Mouse (Mus musculus): ENCODE results near the gene Il12rb1.

The Il12rb1 gene

DNA sequence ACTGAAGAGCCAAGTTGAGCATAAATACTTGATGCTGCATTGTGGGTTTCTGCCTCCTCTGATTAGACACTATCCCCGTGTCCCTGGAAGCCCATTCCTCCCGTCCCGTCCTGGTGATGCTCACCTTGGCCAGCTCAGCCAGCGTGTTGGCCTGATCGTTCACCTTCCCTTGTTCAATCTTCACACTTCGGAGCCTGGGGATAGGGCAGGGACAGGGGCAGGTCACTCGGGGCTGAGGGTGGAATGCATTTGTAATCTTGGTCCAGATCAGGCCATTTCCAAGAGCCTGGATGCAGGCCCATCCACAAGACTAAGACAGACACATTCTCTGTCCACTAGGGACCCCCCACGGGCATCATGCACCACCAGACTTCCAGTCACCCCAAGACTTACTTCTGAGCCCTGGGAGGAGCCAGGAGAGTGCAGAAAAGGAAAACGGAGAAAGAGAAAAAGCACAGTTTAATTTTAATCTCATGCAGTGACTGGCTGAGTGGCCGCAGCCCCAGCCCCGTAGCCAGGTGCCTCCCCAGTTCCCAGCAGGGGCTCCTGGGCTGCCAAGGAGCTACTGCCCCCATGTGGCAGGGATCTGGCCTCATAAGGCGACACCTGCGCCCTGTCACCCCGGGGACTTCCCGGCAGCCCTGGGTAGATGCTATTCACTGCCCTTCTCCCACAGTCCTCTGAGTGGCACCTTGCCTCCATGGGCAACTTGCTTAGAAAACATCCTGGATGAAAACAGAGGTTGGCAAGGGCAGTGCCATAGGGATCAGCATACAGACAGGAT lies 38.3 kb downstream of the Il12rb1 start:
- no peak overlapping the region for H3K4me3 ChIP-seq (replicated peaks; ENCODE audit: low read length)
- peaks cover 7% of the 10 kb centered on the region; the same call in 1 of the 2 replicates for H3K27me3 ChIP-seq (ENCODE audit: insufficient read depth, low read length)
- H3K9me3 ChIP-seq (ENCODE audit: low read length): no peaks in the 10 kb centered on the region
- no peaks in the 10 kb centered on the region for H3K36me3 ChIP-seq (ENCODE audit: insufficient read depth, low read length)
- no peak for TF ChIP-seq CTCF (conservative IDR thresholded peaks at IDR 0.05; ENCODE audit: low read length)
- no peak for TF ChIP-seq POU5F1 (IDR thresholded peaks at IDR 0.05; ENCODE audit: borderline replicate concordance, low read length)
- TF ChIP-seq NANOG (IDR thresholded peaks at IDR 0.05; ENCODE audit: borderline replicate concordance, low read length): no peak
- H3K4me1 ChIP-seq (replicated peaks; ENCODE audit: low read depth, low read length): peaks cover 89% of the 10 kb centered on the region

GRCm38 (mm10) chr8:70849333-70849990 lies 41.2 kb downstream of the Il12rb1 start:
- no peak for TF ChIP-seq CTCF (conservative IDR thresholded peaks at IDR 0.05; ENCODE audit: low read length)
- no peak for TF ChIP-seq POU5F1 (IDR thresholded peaks at IDR 0.05; ENCODE audit: borderline replicate concordance, low read length)
- no peak for TF ChIP-seq NANOG (IDR thresholded peaks at IDR 0.05; ENCODE audit: borderline replicate concordance, low read length)
- Histone ChIP-seq H3K27me3 (ENCODE audit: insufficient read depth, low read length) (peaks cover 13% of the 10 kb centered on the region), H3K4me1 (replicated peaks; ENCODE audit: low read depth, low read length) (peaks cover 80% of the 10 kb centered on the region), H3K36me3 (ENCODE audit: insufficient read depth, low read length) (peaks cover 4% of the 10 kb centered on the region; the same call in 1 of the 2 replicates), H3K4me3 (replicated peaks; ENCODE audit: low read length) (0 out of 2 replicates have a peak overlapping the region, but pooled peaks have one; percentile 8), H3K9me3 (ENCODE audit: low read length) (no peaks in the 10 kb centered on the region)

DNA sequence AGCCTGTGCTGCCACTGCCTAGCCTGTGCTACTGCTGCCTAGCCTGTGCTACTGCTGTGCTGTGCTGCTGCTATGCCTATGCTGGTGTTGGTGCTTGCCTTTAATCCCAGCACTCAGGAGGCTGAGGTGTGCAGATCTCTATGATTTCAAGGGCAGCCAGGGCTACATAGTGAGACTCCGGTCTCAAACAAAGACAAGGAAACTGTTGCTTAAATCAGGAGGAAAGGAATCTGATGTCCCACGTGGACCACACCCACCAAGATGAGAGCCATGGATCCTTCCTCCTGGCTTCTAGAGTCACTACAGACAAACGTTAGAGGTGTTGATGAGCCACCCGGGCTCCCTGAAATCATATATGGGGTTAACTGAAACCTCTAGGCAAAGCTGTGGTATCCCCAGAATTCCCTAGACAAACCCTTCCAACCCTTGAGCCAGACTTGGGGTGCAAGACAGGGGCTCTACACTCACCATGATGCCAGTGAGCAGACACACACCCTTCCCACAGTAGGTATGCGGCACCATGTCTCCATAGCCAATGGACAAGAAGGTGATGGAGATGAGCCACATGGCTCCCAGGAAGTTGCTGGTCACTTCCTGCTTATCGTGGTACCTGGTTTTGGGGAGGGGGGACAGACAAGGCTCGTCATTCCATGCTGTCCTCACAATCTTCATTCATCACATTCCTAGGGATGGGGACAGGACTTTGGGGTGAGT lies 42.0 kb downstream of the Il12rb1 start:
- no peak for TF ChIP-seq POU5F1 (IDR thresholded peaks at IDR 0.05; ENCODE audit: borderline replicate concordance, low read length)
- TF ChIP-seq CTCF (conservative IDR thresholded peaks at IDR 0.05; ENCODE audit: low read length): no peak
- TF ChIP-seq NANOG (IDR thresholded peaks at IDR 0.05; ENCODE audit: borderline replicate concordance, low read length): no peak
- Histone ChIP-seq H3K36me3 (ENCODE audit: insufficient read depth, low read length) (peaks cover 10% of the 10 kb centered on the region), H3K27me3 (ENCODE audit: insufficient read depth, low read length) (peaks cover 20% of the 10 kb centered on the region), H3K4me3 (replicated peaks; ENCODE audit: low read length) (no peak overlapping the region), H3K9me3 (ENCODE audit: low read length) (no peaks in the 10 kb centered on the region), H3K4me1 (replicated peaks; ENCODE audit: low read depth, low read length) (peaks cover 72% of the 10 kb centered on the region)

DNA sequence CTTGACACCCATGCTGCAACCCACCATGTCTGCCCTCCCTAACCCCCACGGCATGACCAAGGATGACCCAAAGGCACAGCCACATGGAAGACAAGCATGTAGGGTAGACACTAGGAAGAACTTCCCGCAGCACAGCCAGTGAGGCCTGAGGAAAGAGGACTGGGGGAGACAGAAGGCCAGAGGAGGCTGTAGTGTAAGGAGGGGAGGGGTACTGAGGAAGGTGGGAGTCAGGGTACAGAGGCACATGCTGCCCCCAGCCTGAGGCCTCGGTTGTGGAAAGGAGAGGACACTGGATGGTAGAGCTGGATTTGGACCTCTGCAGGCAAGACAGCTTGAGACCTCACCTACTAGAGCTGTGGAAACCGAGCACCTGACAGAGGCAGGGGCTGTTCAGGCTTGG lies 42.7 kb downstream of the Il12rb1 start:
- TF ChIP-seq CTCF (conservative IDR thresholded peaks at IDR 0.05; ENCODE audit: low read length) (no peak), NANOG (IDR thresholded peaks at IDR 0.05; ENCODE audit: borderline replicate concordance, low read length) (no peak), POU5F1 (IDR thresholded peaks at IDR 0.05; ENCODE audit: borderline replicate concordance, low read length) (no peak)
- H3K36me3 ChIP-seq (ENCODE audit: insufficient read depth, low read length): peaks cover 10% of the 10 kb centered on the region
- peaks cover 27% of the 10 kb centered on the region for H3K27me3 ChIP-seq (ENCODE audit: insufficient read depth, low read length)
- H3K4me1 ChIP-seq (replicated peaks; ENCODE audit: low read depth, low read length): peaks cover 69% of the 10 kb centered on the region
- no peak overlapping the region for H3K4me3 ChIP-seq (replicated peaks; ENCODE audit: low read length)
- H3K9me3 ChIP-seq (ENCODE audit: low read length): no peaks in the 10 kb centered on the region

DNA sequence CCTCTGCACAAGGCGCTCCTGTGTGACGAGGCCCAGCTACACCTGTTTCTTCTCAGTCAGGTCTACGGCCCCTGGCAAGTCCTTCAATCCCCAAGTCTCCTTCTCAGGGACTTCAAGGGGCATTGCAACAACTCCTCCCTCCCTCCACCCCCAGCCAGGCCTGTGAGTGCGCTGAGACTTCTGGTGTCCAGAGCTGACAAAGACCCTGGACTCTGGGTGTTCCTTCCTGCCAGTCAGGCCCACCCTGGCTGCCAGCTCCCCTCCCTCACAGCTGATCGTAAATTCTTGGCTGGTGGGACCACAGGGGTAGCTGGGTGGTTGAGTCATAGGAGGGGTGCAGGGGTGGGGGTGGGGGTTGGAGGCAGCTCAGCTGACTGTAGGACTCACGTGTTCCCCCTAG lies 43.6 kb downstream of the Il12rb1 start:
- Histone ChIP-seq H3K4me3 (replicated peaks; ENCODE audit: low read length) (no peak overlapping the region), H3K9me3 (ENCODE audit: low read length) (no peaks in the 10 kb centered on the region), H3K27me3 (ENCODE audit: insufficient read depth, low read length) (peaks cover 34% of the 10 kb centered on the region), H3K36me3 (ENCODE audit: insufficient read depth, low read length) (peaks cover 10% of the 10 kb centered on the region), H3K4me1 (replicated peaks; ENCODE audit: low read depth, low read length) (peaks cover 66% of the 10 kb centered on the region)
- TF ChIP-seq NANOG (IDR thresholded peaks at IDR 0.05; ENCODE audit: borderline replicate concordance, low read length) (no peak), POU5F1 (IDR thresholded peaks at IDR 0.05; ENCODE audit: borderline replicate concordance, low read length) (no peak), CTCF (conservative IDR thresholded peaks at IDR 0.05; ENCODE audit: low read length) (no peak)

DNA sequence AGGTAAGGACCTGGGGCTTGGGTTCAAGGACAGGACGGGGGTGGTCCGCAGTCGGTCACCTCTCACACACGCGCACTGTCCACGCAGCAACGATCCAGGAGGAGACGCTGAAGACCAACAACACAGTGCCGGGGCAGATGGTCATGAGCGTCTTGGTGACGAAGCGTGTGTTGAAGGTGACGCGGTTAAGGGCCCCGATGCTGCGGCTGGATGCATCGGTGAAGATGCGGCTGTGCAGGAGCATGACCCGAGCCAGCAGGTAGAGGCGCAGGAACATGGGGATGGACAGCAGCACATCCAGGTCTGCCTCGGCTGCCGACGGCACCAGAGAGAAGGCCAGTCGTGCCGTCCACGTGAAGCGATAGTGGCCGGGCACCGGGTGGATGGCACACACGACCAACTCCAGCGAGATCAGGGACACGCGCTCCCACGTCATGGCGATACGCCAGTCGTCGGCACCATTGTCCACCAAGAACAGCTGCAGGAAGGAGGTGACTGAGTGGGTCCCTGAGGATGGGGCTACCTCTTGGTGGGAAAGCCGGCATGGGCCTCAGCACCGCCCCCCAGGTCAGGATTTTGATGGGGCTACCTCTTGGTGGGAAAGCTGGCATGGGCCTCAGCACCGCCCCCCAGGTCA lies 44.5 kb downstream of the Il12rb1 start:
- peaks cover 10% of the 10 kb centered on the region for H3K36me3 ChIP-seq (ENCODE audit: insufficient read depth, low read length)
- no peak for TF ChIP-seq NANOG (IDR thresholded peaks at IDR 0.05; ENCODE audit: borderline replicate concordance, low read length)
- no peak for TF ChIP-seq POU5F1 (IDR thresholded peaks at IDR 0.05; ENCODE audit: borderline replicate concordance, low read length)
- no peak for TF ChIP-seq CTCF (conservative IDR thresholded peaks at IDR 0.05; ENCODE audit: low read length)
- H3K9me3 ChIP-seq (ENCODE audit: low read length): no peaks in the 10 kb centered on the region
- H3K4me1 ChIP-seq (replicated peaks; ENCODE audit: low read depth, low read length): peaks cover 68% of the 10 kb centered on the region
- peaks cover 34% of the 10 kb centered on the region for H3K27me3 ChIP-seq (ENCODE audit: insufficient read depth, low read length)
- peak overlapping the region; percentile 23; the same call in 1 of the 2 replicates for H3K4me3 ChIP-seq (replicated peaks; ENCODE audit: low read length)

DNA sequence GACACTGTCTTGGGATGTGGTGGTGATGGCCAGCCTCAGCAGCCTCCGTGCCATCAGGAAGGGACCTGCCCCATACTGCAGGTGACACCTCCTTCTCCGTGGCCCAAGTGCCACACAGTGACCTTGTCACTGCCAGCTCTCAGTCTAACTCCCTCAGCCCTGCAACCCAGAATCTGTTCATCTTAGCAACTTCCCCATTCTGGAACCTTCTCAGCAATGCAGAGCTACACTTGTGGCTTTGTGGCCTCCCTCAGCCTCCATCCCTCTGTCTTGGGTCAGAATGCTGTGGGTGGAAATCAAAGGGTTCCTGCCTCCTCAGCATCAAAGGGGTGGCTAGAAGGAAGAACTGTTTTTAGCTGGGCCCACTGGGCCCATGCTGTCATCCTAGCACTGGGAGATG lies 45.6 kb downstream of the Il12rb1 start:
- H3K27me3 ChIP-seq (ENCODE audit: insufficient read depth, low read length): peaks cover 34% of the 10 kb centered on the region
- peaks cover 10% of the 10 kb centered on the region for H3K36me3 ChIP-seq (ENCODE audit: insufficient read depth, low read length)
- H3K4me3 ChIP-seq (replicated peaks; ENCODE audit: low read length): no peak overlapping the region
- no peaks in the 10 kb centered on the region for H3K9me3 ChIP-seq (ENCODE audit: low read length)
- TF ChIP-seq POU5F1 (IDR thresholded peaks at IDR 0.05; ENCODE audit: borderline replicate concordance, low read length) (no peak), NANOG (IDR thresholded peaks at IDR 0.05; ENCODE audit: borderline replicate concordance, low read length) (no peak), CTCF (conservative IDR thresholded peaks at IDR 0.05; ENCODE audit: low read length) (no peak)
- peaks cover 66% of the 10 kb centered on the region for H3K4me1 ChIP-seq (replicated peaks; ENCODE audit: low read depth, low read length)

DNA sequence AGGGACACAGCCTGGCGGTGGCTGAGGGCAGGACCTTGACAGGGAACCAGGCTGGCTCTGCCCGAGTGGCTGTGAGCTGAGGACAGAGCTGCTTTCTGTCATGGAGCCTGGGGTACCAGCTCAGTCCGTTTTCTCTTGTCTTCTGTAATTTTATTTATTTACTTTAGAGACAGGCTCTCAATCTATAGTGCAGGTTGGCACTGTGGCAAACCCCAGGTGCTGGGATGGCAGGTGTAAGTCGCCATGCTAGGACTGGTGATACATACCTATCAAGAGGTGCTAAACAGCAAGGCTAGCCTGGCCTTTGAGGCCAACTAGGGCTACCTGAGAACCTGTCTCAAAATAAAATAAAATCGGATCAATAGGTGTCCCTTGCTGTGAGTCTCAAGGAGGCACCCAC lies 47.8 kb downstream of the Il12rb1 start:
- peaks cover 51% of the 10 kb centered on the region for H3K4me1 ChIP-seq (replicated peaks; ENCODE audit: low read depth, low read length)
- H3K9me3 ChIP-seq (ENCODE audit: low read length): no peaks in the 10 kb centered on the region
- TF ChIP-seq POU5F1 (IDR thresholded peaks at IDR 0.05; ENCODE audit: borderline replicate concordance, low read length): no peak
- no peak for TF ChIP-seq NANOG (IDR thresholded peaks at IDR 0.05; ENCODE audit: borderline replicate concordance, low read length)
- no peak for TF ChIP-seq CTCF (conservative IDR thresholded peaks at IDR 0.05; ENCODE audit: low read length)
- H3K27me3 ChIP-seq (ENCODE audit: insufficient read depth, low read length): peaks cover 34% of the 10 kb centered on the region
- H3K36me3 ChIP-seq (ENCODE audit: insufficient read depth, low read length): peaks cover 10% of the 10 kb centered on the region
- no peak overlapping the region; the same call in 1 of the 2 replicates for H3K4me3 ChIP-seq (replicated peaks; ENCODE audit: low read length)

Data from E14TG2a.4 (cell line).